Mouse (Mus musculus): ENCODE data around the gene Pla2g6.
A peak's percentile ranks its signal among the peaks of the same experiment; 100 is the strongest.

Pla2g6 gene

DNA sequence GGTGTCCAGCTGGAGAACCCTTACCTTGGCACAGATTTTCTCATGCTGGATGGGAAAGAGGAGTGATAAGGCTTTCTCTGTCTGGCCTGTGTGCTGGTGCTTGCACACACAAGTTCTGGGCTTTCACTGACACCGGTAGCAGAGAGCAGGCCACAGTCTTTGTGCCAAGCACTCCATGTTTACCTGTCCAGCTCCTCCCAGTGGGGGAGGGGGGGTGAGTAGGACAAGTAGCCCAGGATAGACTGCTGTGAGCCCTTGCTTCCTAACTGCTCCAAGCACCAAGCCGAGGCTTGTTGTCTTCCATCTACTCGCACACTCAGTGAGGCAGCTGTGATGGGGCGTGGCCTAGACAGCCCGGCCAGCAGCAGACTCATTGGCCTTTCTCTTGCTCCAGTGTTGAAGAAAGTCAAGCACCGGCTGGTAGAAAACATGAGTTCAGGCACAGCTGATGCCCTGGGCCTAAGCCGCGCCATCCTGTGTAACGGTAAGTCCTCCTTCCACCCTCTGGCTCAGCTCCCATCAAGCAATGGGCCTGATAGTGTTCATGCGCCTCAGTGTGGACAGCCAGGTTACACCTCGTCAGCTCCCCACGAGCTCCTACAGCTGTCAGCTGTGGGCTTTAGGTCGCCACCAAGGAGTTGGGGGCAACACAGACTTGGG, 85.5 kb downstream of the Pla2g6 start:
- DNase-seq (ENCODE audit: low read depth, low spot score), result peak; percentile 31

DNA sequence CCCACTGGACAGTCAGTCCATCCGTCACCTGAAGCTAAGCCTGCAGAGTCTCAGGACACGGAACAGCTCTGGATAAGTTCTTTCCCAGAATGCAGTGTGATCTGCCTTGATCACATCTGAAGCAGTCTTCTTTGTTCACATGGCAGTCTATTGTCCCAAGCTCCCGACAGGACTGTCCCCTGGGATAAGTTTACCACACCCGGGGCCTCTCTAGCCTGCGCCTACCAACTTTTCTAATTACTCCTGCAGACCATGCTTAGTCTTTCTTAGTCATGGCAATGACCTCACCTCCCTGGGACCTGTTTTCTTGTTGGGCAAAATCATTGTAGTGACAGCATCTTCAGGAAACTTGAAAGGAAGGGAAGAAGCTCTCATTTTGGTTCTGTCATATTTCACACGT, 90.2 kb downstream of the Pla2g6 start:
- no peak for DNase-seq (ENCODE audit: low read depth, low spot score)
